Mouse (Mus musculus) c-Kit-negative CD71-positive TER-119-positive erythroid progenitor cells, embryonic 14.5 days (primary cell): Measurements from ENCODE around the gene Pigq.
A peak's percentile ranks its signal among the peaks of the same experiment; 100 is the strongest.

Experiments used
- DNase-seq: peaks from one replicate; pipeline ENCODE4 v3.0.0-alpha.2; 2013; ENCODE audit warnings: low read depth, low spot score

The Pigq gene

GRCm38 (mm10) chr17:25925348-25925747, 19.4 kb downstream of the Pigq start:
- DNase-seq: no peak

GRCm38 (mm10) chr17:25922120-25922519, 22.6 kb downstream of the Pigq start:
- DNase-seq: no peak

- peak; percentile 98 for DNase-seq
Measured at GRCm38 (mm10) chr17:25919786-25920642, 24.7 kb downstream of the Pigq start.

- no peak for DNase-seq
Measured at GRCm38 (mm10) chr17:25919144-25919785, 25.5 kb downstream of the Pigq start, which contains the start of gene Rab40c. TSS of gene Rab40c (minus strand) at chr17:25919727.

GRCm38 (mm10) chr17:25918037-25918750, 26.5 kb downstream of the Pigq start:
- no peak for DNase-seq

GRCm38 (mm10) chr17:25916931-25917647, 27.6 kb downstream of the Pigq start:
- no peak for DNase-seq

GRCm38 (mm10) chr17:25914295-25914694, 30.4 kb downstream of the Pigq start:
- no peak for DNase-seq

GRCm38 (mm10) chr17:25913877-25914275, 30.9 kb downstream of the Pigq start:
- no peak for DNase-seq

- no peak for DNase-seq
Measured at GRCm38 (mm10) chr17:25913186-25913876, 31.4 kb downstream of the Pigq start.

- no peak for DNase-seq
Measured at GRCm38 (mm10) chr17:25911816-25912215, 32.9 kb downstream of the Pigq start.

GRCm38 (mm10) chr17:25907640-25908039, 37.1 kb downstream of the Pigq start:
- DNase-seq: no peak

- DNase-seq: no peak
Measured at GRCm38 (mm10) chr17:25903061-25903460, 41.7 kb downstream of the Pigq start.

- DNase-seq: no peak
Measured at GRCm38 (mm10) chr17:25900193-25900592, 44.5 kb downstream of the Pigq start.

- no peak for DNase-seq
Measured at GRCm38 (mm10) chr17:25895891-25896290, 48.8 kb downstream of the Pigq start.

- DNase-seq: no peak
Measured at GRCm38 (mm10) chr17:25895415-25895814, 49.3 kb downstream of the Pigq start.

- DNase-seq: peak; percentile 44
Measured at GRCm38 (mm10) chr17:25893975-25894617, 50.6 kb downstream of the Pigq start.

GRCm38 (mm10) chr17:25888837-25889236, 55.9 kb downstream of the Pigq start:
- DNase-seq: no peak

- DNase-seq: no peak
Measured at GRCm38 (mm10) chr17:25887467-25887866, 57.3 kb downstream of the Pigq start.

GRCm38 (mm10) chr17:25886806-25887205, 57.9 kb downstream of the Pigq start:
- no peak for DNase-seq

- no peak for DNase-seq
Measured at GRCm38 (mm10) chr17:25885636-25886035, 59.1 kb downstream of the Pigq start.
